Mouse (Mus musculus): ENCODE measurements around the gene Cpm. TPM values are rescaled to one million over a fixed set of nuclear protein-coding genes. Genes with fewer than 3 reads are reported as not detected.
"Not testable (repeated sequence)": the region's sequence is repeated elsewhere in the genome, so short reads cannot be mapped to it uniquely, and the experiment has no call there.

Cpm gene
- polyA plus RNA-seq, 1 experiment from 2014 or later = 3.7 TPM

GRCm38 (mm10) chr10:117729139-117729814 is 100.0 kb downstream of the Cpm start:
- WGBS = 45% methylated on average over 11 of the region's 11 CpGs
- peaks cover 5% of the 10 kb centered on the region; the same call in 1 of the 2 replicates for H3K4me1 ChIP-seq (ENCODE audit: control insufficient read depth, insufficient read depth, low read length)
- H3K9ac ChIP-seq (ENCODE audit: low read length) = no peak overlapping the region
- no peak overlapping the region for H3K27ac ChIP-seq (ENCODE audit: low read length)
- H3K36me3 ChIP-seq (ENCODE audit: control insufficient read depth, insufficient read depth) = no peaks in the 10 kb centered on the region
- H3K4me3 ChIP-seq (ENCODE audit: low read length) = no peak overlapping the region
- no peaks in the 10 kb centered on the region for H3K9me3 ChIP-seq (replicated peaks; ENCODE audit: control insufficient read depth, low read length)
- ATAC-seq (replicated peaks; ENCODE audit: extremely low read depth, insufficient read depth, low FRiP score) = no peak
- no peaks in the 10 kb centered on the region for H3K27me3 ChIP-seq (ENCODE audit: control insufficient read depth, insufficient read depth, low read length)
- H3K4me2 ChIP-seq (ENCODE audit: low read depth, low read length) = no peak overlapping the region

DNA sequence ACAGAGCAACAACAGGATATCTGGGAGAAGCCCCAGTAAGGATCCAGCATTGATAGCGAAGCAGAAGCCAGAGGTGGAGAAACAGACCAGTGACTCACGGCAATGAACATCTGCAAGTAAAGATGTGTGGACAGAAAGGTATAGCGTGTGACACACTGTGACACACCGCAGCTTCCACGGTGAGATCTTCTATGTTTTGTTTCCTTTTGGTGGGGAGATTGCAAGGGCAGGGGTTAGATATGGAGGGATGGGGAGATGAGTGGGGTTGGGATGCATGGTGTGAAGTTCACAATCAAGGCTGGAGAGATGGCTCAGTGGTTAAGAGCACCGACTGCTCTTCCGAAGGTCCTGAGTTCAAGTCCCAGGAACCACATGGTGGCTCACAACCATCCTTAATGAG is 100.8 kb downstream of the Cpm start:
- no peaks in the 10 kb centered on the region for H3K36me3 ChIP-seq (ENCODE audit: control insufficient read depth, insufficient read depth)
- ATAC-seq (replicated peaks; ENCODE audit: extremely low read depth, insufficient read depth, low FRiP score) = no peak
- peaks cover 5% of the 10 kb centered on the region; the same call in 1 of the 2 replicates for H3K4me1 ChIP-seq (ENCODE audit: control insufficient read depth, insufficient read depth, low read length)
- no peak overlapping the region for H3K27ac ChIP-seq (ENCODE audit: low read length)
- H3K9me3 ChIP-seq (replicated peaks; ENCODE audit: control insufficient read depth, low read length) = no peaks in the 10 kb centered on the region
- no peak overlapping the region for H3K9ac ChIP-seq (ENCODE audit: low read length)
- 89% methylated on average over 7 of the region's 7 CpGs for WGBS
- no peaks in the 10 kb centered on the region for H3K27me3 ChIP-seq (ENCODE audit: control insufficient read depth, insufficient read depth, low read length)
- no peak overlapping the region for H3K4me3 ChIP-seq (ENCODE audit: low read length)
- H3K4me2 ChIP-seq (ENCODE audit: low read depth, low read length) = no peak overlapping the region

DNA sequence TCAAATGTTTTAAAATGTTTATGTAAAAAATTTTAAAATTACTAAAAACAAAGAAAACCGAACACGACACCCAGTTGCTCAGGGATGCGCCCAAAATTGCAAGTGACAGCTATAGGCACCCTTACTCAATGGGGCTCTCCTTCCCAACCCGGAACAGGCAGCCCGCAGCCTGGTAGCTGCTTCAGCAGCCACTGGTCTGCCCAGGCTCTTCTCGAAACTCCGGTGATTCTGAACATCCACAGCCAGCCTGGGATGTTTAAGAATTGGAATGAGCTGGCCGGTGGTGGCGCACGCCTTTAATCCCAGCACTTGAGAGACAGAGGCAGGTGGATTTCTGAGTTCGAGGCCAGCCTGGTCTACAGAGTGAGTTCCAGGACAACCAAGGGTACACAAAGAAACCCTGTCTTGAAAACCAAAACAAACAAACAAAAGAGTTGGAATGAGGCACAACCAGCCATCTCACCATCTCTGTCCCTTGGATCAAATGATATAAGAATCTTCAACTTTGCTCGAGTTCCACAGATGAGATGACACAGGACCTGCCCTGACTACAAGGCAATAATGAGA is 101.4 kb downstream of the Cpm start:
- 89% methylated on average over 12 of the region's 12 CpGs for WGBS
- Histone ChIP-seq H3K36me3 (ENCODE audit: control insufficient read depth, insufficient read depth) (no peaks in the 10 kb centered on the region), H3K27me3 (ENCODE audit: control insufficient read depth, insufficient read depth, low read length) (no peaks in the 10 kb centered on the region), H3K9me3 (replicated peaks; ENCODE audit: control insufficient read depth, low read length) (no peaks in the 10 kb centered on the region), H3K9ac (ENCODE audit: low read length) (no peak overlapping the region), H3K27ac (ENCODE audit: low read length) (no peak overlapping the region), H3K4me1 (ENCODE audit: control insufficient read depth, insufficient read depth, low read length) (peaks cover 5% of the 10 kb centered on the region; the same call in 1 of the 2 replicates), H3K4me3 (ENCODE audit: low read length) (no peak overlapping the region), H3K4me2 (ENCODE audit: low read depth, low read length) (no peak overlapping the region)
- ATAC-seq (replicated peaks; ENCODE audit: extremely low read depth, insufficient read depth, low FRiP score) = no peak

DNA sequence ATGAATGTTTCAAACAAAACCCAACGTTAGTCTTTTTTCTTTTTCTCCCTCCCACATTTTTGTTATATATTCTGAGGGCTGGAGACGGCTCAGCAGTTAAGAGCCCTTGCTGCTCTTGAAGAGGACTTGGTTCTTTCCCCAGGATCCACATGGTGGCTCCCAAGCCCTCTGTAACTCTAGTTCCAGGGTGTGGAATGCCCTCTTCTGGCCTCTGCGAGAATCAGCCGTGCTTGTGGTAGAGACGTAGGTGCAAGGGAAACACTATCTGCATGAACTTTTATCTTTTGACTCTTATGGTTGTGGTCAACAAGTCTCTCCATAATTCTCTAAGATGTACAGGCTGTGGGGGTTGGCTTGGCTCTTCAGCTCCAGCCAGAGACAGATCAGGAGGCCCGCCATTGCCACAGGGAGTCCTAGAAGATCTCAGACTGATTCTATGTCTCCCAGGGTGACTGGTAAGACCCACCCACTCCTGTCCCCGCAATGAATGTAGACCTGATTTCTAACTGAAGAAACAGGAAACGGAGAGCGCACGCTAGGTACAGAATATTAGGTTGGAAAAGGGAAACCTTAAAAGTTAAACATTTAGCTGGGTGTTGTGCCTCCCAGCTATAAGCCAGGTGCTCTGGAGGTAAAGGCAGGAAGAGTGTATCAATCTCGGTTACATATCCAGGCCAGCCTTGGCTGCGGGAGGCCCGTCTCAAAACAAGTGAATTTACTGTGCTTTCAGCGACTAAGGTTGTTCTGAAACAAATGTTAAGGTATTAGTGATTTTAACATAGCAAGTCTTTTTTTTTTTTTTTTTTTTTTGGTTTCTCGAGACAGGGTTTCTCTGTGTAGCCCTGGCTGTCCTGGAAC is 102.2 kb downstream of the Cpm start:
- no peak for ATAC-seq (replicated peaks; ENCODE audit: extremely low read depth, insufficient read depth, low FRiP score)
- Histone ChIP-seq H3K4me2 (ENCODE audit: low read depth, low read length) (no peak overlapping the region), H3K4me1 (ENCODE audit: control insufficient read depth, insufficient read depth, low read length) (peaks cover 5% of the 10 kb centered on the region; the same call in 1 of the 2 replicates), H3K9me3 (replicated peaks; ENCODE audit: control insufficient read depth, low read length) (no peaks in the 10 kb centered on the region), H3K36me3 (ENCODE audit: control insufficient read depth, insufficient read depth) (0 out of 2 replicates have a peak, but pooled peaks cover 1% of the 10 kb centered on the region), H3K9ac (ENCODE audit: low read length) (no peak overlapping the region), H3K27ac (ENCODE audit: low read length) (no peak overlapping the region), H3K4me3 (ENCODE audit: low read length) (no peak overlapping the region), H3K27me3 (ENCODE audit: control insufficient read depth, insufficient read depth, low read length) (no peaks in the 10 kb centered on the region)
- 49% methylated on average over 14 of the region's 15 CpGs for WGBS

GRCm38 (mm10) chr10:117732184-117732583 is 102.9 kb downstream of the Cpm start:
- no peak overlapping the region for H3K27ac ChIP-seq (ENCODE audit: low read length)
- H3K36me3 ChIP-seq (ENCODE audit: control insufficient read depth, insufficient read depth) = 0 out of 2 replicates have a peak, but pooled peaks cover 3% of the 10 kb centered on the region
- no peak overlapping the region for H3K9ac ChIP-seq (ENCODE audit: low read length)
- no peak overlapping the region for H3K4me3 ChIP-seq (ENCODE audit: low read length)
- peaks cover 5% of the 10 kb centered on the region; the same call in 1 of the 2 replicates for H3K4me1 ChIP-seq (ENCODE audit: control insufficient read depth, insufficient read depth, low read length)
- H3K27me3 ChIP-seq (ENCODE audit: control insufficient read depth, insufficient read depth, low read length) = no peaks in the 10 kb centered on the region
- H3K4me2 ChIP-seq (ENCODE audit: low read depth, low read length) = no peak overlapping the region
- H3K9me3 ChIP-seq (replicated peaks; ENCODE audit: control insufficient read depth, low read length) = no peaks in the 10 kb centered on the region
- 80% methylated on average over 5 of the region's 5 CpGs for WGBS
- ATAC-seq (replicated peaks; ENCODE audit: extremely low read depth, insufficient read depth, low FRiP score) = no peak

DNA sequence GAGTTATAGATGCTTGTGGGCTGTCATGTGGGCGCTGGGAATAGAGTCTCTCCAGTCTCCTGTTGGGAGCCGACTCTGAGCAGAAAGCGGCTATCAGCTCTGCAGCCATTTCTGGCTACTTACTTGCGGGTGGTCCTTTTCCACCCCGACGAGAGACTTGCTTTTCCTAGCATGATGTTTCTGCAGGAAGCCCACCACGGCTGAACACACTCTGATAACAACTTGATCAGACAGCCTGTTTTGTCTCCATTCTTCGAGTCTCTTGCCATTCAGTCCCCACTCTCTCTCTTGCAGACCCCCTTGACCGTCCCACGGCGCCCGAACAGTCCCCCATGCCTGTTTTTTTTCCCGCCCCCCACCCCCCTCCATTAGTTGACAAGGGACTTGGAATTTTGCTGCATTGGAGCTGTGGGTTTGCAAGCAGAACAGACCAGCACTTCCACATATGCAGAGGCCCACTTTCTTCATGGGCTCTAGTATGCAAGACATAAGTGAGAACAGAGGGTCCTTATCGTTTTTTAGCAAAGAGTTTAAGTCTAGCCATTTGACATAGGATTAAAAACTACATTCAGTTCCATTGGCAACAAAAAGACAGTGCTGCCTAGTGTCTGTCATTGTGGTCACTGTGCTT is 103.8 kb downstream of the Cpm start:
- WGBS = 51% methylated on average over 14 of the region's 14 CpGs
- Histone ChIP-seq H3K36me3 (ENCODE audit: control insufficient read depth, insufficient read depth) (0 out of 2 replicates have a peak, but pooled peaks cover 3% of the 10 kb centered on the region), H3K9me3 (replicated peaks; ENCODE audit: control insufficient read depth, low read length) (no peaks in the 10 kb centered on the region), H3K4me3 (ENCODE audit: low read length) (no peak overlapping the region), H3K27me3 (ENCODE audit: control insufficient read depth, insufficient read depth, low read length) (no peaks in the 10 kb centered on the region), H3K9ac (ENCODE audit: low read length) (no peak overlapping the region), H3K4me2 (ENCODE audit: low read depth, low read length) (no peak overlapping the region), H3K4me1 (ENCODE audit: control insufficient read depth, insufficient read depth, low read length) (peaks cover 5% of the 10 kb centered on the region; the same call in 1 of the 2 replicates), H3K27ac (ENCODE audit: low read length) (no peak overlapping the region)
- no peak for ATAC-seq (replicated peaks; ENCODE audit: extremely low read depth, insufficient read depth, low FRiP score)

DNA sequence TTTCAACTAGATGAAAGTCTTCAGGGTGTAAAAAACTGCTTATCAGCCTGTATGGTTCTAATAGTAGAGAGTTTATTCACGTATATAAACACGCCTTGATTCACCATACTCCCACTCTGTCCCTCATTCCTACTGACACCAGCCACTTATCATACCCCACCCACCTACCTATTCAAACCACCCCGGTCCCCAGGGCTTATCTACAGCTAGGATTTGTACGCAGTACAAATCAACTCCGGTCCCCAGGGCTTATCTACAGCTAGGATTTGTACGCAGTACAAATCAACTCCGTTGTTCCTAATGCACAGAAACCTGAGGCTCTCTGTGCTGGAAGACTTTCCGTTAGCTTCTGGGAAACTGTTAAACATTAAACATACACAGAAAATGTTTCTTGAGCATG is 104.3 kb downstream of the Cpm start:
- not testable (repeated sequence) for ATAC-seq (replicated peaks; ENCODE audit: extremely low read depth, insufficient read depth, low FRiP score); H3K4me3 ChIP-seq (ENCODE audit: low read length); H3K4me1 ChIP-seq (ENCODE audit: control insufficient read depth, insufficient read depth, low read length); H3K27me3 ChIP-seq (ENCODE audit: control insufficient read depth, insufficient read depth, low read length); H3K27ac ChIP-seq (ENCODE audit: low read length); H3K9me3 ChIP-seq (replicated peaks; ENCODE audit: control insufficient read depth, low read length); H3K9ac ChIP-seq (ENCODE audit: low read length); H3K36me3 ChIP-seq (ENCODE audit: control insufficient read depth, insufficient read depth); H3K4me2 ChIP-seq (ENCODE audit: low read depth, low read length)
- 25% methylated on average over 7 of the region's 8 CpGs for WGBS

GRCm38 (mm10) chr10:117734104-117734852 is 105.0 kb downstream of the Cpm start:
- H3K36me3 ChIP-seq (ENCODE audit: control insufficient read depth, insufficient read depth); H3K4me3 ChIP-seq (ENCODE audit: low read length): not testable (repeated sequence)
- WGBS = 58% methylated on average over 9 of the region's 10 CpGs

More at GRCm38 (mm10) chr10:117734104-117734852, 105.0 kb downstream of the Cpm start:
- H3K27me3 ChIP-seq (ENCODE audit: control insufficient read depth, insufficient read depth, low read length); H3K9ac ChIP-seq (ENCODE audit: low read length); H3K4me1 ChIP-seq (ENCODE audit: control insufficient read depth, insufficient read depth, low read length); H3K27ac ChIP-seq (ENCODE audit: low read length); ATAC-seq (replicated peaks; ENCODE audit: extremely low read depth, insufficient read depth, low FRiP score); H3K9me3 ChIP-seq (replicated peaks; ENCODE audit: control insufficient read depth, low read length); H3K4me2 ChIP-seq (ENCODE audit: low read depth, low read length): not testable (repeated sequence)
